Mouse (Mus musculus): ENCODE data around the gene Cys1. TPM values are rescaled to one million over a fixed set of nuclear protein-coding genes. Genes with fewer than 3 reads are reported as not detected.
A peak's percentile ranks its signal among the peaks of the same experiment; 100 is the strongest.

Gene Cys1
- total and polyA plus RNA-seq, 2 experiments from 2014 or later: 0.85 to 3.8 TPM

- no peak for DNase-seq (ENCODE audit: low spot score)
- H3K27ac ChIP-seq (ENCODE audit: low read depth): peak overlapping the region; percentile 32
These were observed 20.5 kb downstream of the Cys1 start for GRCm38 (mm10) chr12:24661100-24661499.

GRCm38 (mm10) chr12:24659923-24660322, 21.7 kb downstream of the Cys1 start:
- DNase-seq (ENCODE audit: low spot score) (no peak), ATAC-seq (ENCODE audit: insufficient read depth, low read depth) (no peak)
- WGBS: 87% methylated on average over 9 of the region's 9 CpGs
- TF ChIP-seq CTCF (IDR thresholded peaks at IDR 0.05; ENCODE audit: low read depth) (no peak), EP300 (IDR thresholded peaks at IDR 0.05; ENCODE audit: low read depth) (no peak)
- no peak overlapping the region for H3K4me3 ChIP-seq (ENCODE audit: low read depth, low read length)
- H3K27me3 ChIP-seq (ENCODE audit: control insufficient read depth, insufficient read depth, low read length): no peaks in the 10 kb centered on the region
- H3K9me3 ChIP-seq (replicated peaks; ENCODE audit: control insufficient read depth, low read length): no peaks in the 10 kb centered on the region
- no peak overlapping the region for H3K4me2 ChIP-seq (ENCODE audit: low read depth, low read length)
- peaks cover 21% of the 10 kb centered on the region; the same call in 1 of the 2 replicates for H3K4me1 ChIP-seq (ENCODE audit: control insufficient read depth, insufficient read depth)
- H3K9ac ChIP-seq (replicated peaks; ENCODE audit: low read depth, low read length): no peak overlapping the region
- H3K36me3 ChIP-seq (replicated peaks; ENCODE audit: control insufficient read depth, insufficient read depth, low read length): peaks cover 74% of the 10 kb centered on the region
- no peak overlapping the region for H3K27ac ChIP-seq (ENCODE audit: low read depth)

More at GRCm38 (mm10) chr12:24661100-24661499, 20.5 kb downstream of the Cys1 start:
- 35% methylated on average over 4 of the region's 4 CpGs for WGBS
- H3K27me3 ChIP-seq (ENCODE audit: control insufficient read depth, insufficient read depth, low read length): no peaks in the 10 kb centered on the region
- H3K4me2 ChIP-seq (ENCODE audit: low read depth, low read length): no peak overlapping the region
- peak; percentile 51; the same call in 1 of the 2 replicates for ATAC-seq (ENCODE audit: insufficient read depth, low read depth)
- no peak for TF ChIP-seq CTCF (IDR thresholded peaks at IDR 0.05; ENCODE audit: low read depth)
- TF ChIP-seq EP300 (IDR thresholded peaks at IDR 0.05; ENCODE audit: low read depth): no peak
- H3K36me3 ChIP-seq (replicated peaks; ENCODE audit: control insufficient read depth, insufficient read depth, low read length): peaks cover 66% of the 10 kb centered on the region
- peaks cover 21% of the 10 kb centered on the region; the same call in 1 of the 2 replicates for H3K4me1 ChIP-seq (ENCODE audit: control insufficient read depth, insufficient read depth)
- no peak overlapping the region for H3K4me3 ChIP-seq (ENCODE audit: low read depth, low read length)
- no peak overlapping the region for H3K9ac ChIP-seq (replicated peaks; ENCODE audit: low read depth, low read length)
- no peaks in the 10 kb centered on the region for H3K9me3 ChIP-seq (replicated peaks; ENCODE audit: control insufficient read depth, low read length)

- peaks cover 24% of the 10 kb centered on the region for H3K4me1 ChIP-seq (ENCODE audit: control insufficient read depth, insufficient read depth)
- H3K27ac ChIP-seq (ENCODE audit: low read depth): no peak overlapping the region
- no peak for ATAC-seq (ENCODE audit: insufficient read depth, low read depth)
- no peaks in the 10 kb centered on the region for H3K27me3 ChIP-seq (ENCODE audit: control insufficient read depth, insufficient read depth, low read length)
- H3K9ac ChIP-seq (replicated peaks; ENCODE audit: low read depth, low read length): no peak overlapping the region
- no peaks in the 10 kb centered on the region for H3K9me3 ChIP-seq (replicated peaks; ENCODE audit: control insufficient read depth, low read length)
- WGBS: 70% methylated on average over 4 of the region's 4 CpGs
- H3K4me3 ChIP-seq (ENCODE audit: low read depth, low read length): no peak overlapping the region
- no peak overlapping the region for H3K4me2 ChIP-seq (ENCODE audit: low read depth, low read length)
- no peak for DNase-seq (ENCODE audit: low spot score)
- TF ChIP-seq CTCF (IDR thresholded peaks at IDR 0.05; ENCODE audit: low read depth): no peak
- TF ChIP-seq EP300 (IDR thresholded peaks at IDR 0.05; ENCODE audit: low read depth): no peak
- H3K36me3 ChIP-seq (replicated peaks; ENCODE audit: control insufficient read depth, insufficient read depth, low read length): peaks cover 83% of the 10 kb centered on the region
These were observed 22.6 kb downstream of the Cys1 start for GRCm38 (mm10) chr12:24658998-24659397.

- Histone ChIP-seq H3K9ac (replicated peaks; ENCODE audit: low read depth, low read length) (no peak overlapping the region; the same call in 1 of the 2 replicates), H3K4me3 (ENCODE audit: low read depth, low read length) (no peak overlapping the region), H3K27me3 (ENCODE audit: control insufficient read depth, insufficient read depth, low read length) (no peaks in the 10 kb centered on the region), H3K4me2 (ENCODE audit: low read depth, low read length) (no peak overlapping the region), H3K9me3 (replicated peaks; ENCODE audit: control insufficient read depth, low read length) (no peaks in the 10 kb centered on the region), H3K36me3 (replicated peaks; ENCODE audit: control insufficient read depth, insufficient read depth, low read length) (peaks cover 77% of the 10 kb centered on the region), H3K4me1 (ENCODE audit: control insufficient read depth, insufficient read depth) (peaks cover 31% of the 10 kb centered on the region), H3K27ac (ENCODE audit: low read depth) (no peak overlapping the region)
- 50% methylated on average over 3 of the region's 3 CpGs for WGBS
- TF ChIP-seq EP300 (IDR thresholded peaks at IDR 0.05; ENCODE audit: low read depth) (no peak), CTCF (IDR thresholded peaks at IDR 0.05; ENCODE audit: low read depth) (no peak)
- no peak for DNase-seq (ENCODE audit: low spot score)
- ATAC-seq (ENCODE audit: insufficient read depth, low read depth): no peak
These were observed 25.2 kb downstream of the Cys1 start for GRCm38 (mm10) chr12:24656436-24656835.

- no peak for ATAC-seq (ENCODE audit: insufficient read depth, low read depth)
- Histone ChIP-seq H3K4me2 (ENCODE audit: low read depth, low read length) (no peak overlapping the region), H3K9me3 (replicated peaks; ENCODE audit: control insufficient read depth, low read length) (no peaks in the 10 kb centered on the region), H3K27ac (ENCODE audit: low read depth) (no peak overlapping the region), H3K4me1 (ENCODE audit: control insufficient read depth, insufficient read depth) (peaks cover 35% of the 10 kb centered on the region), H3K9ac (replicated peaks; ENCODE audit: low read depth, low read length) (no peak overlapping the region), H3K36me3 (replicated peaks; ENCODE audit: control insufficient read depth, insufficient read depth, low read length) (peaks cover 60% of the 10 kb centered on the region), H3K27me3 (ENCODE audit: control insufficient read depth, insufficient read depth, low read length) (no peaks in the 10 kb centered on the region), H3K4me3 (ENCODE audit: low read depth, low read length) (no peak overlapping the region)
- no peak for DNase-seq (ENCODE audit: low spot score)
- WGBS: 75% methylated on average over 16 of the region's 16 CpGs
- no peak for TF ChIP-seq EP300 (IDR thresholded peaks at IDR 0.05; ENCODE audit: low read depth)
- no peak for TF ChIP-seq CTCF (IDR thresholded peaks at IDR 0.05; ENCODE audit: low read depth)
These were observed 27.3 kb downstream of the Cys1 start for GRCm38 (mm10) chr12:24654065-24654862.

Data from heart, postnatal 0 days (tissue).